Mouse (Mus musculus): ENCODE measurements around the gene Atxn7l3. TPM values are rescaled to one million over a fixed set of nuclear protein-coding genes. Genes with fewer than 3 reads are reported as not detected.
"Not testable (repeated sequence)": the region's sequence is repeated elsewhere in the genome, so short reads cannot be mapped to it uniquely, and the experiment has no call there.

Gene Atxn7l3
- total RNA-seq, 2 experiments from 2014 or later = 227 to 258 TPM

GRCm38 (mm10) chr11:102304141-102304540 is 7.7 kb upstream of the Atxn7l3 start:
- no peak for DNase-seq (ENCODE audit: low spot score in 2 of 2)
- intact Hi-C loops (cut with DNase I) = no loop called here

GRCm38 (mm10) chr11:102299839-102300238 is 3.4 kb upstream of the Atxn7l3 start:
- intact Hi-C loops (cut with DNase I) = loop anchor here (5.0 kb wide), 1 partner anchor 107 kb away; the partner anchor contains the start of gene Slc25a39
- DNase-seq (ENCODE audit: low spot score in 2 of 2) = no peak

- DNase-seq (ENCODE audit: low spot score in 2 of 2) = no peak
- intact Hi-C loops (cut with DNase I) = loop anchor here (2.0 to 5.0 kb wide), 2 partner anchors 19 to 109 kb away; partner anchors contain the start of gene Slc25a39
Observed at GRCm38 (mm10) chr11:102297577-102298556, 1.4 kb upstream of the Atxn7l3 start.

DNA sequence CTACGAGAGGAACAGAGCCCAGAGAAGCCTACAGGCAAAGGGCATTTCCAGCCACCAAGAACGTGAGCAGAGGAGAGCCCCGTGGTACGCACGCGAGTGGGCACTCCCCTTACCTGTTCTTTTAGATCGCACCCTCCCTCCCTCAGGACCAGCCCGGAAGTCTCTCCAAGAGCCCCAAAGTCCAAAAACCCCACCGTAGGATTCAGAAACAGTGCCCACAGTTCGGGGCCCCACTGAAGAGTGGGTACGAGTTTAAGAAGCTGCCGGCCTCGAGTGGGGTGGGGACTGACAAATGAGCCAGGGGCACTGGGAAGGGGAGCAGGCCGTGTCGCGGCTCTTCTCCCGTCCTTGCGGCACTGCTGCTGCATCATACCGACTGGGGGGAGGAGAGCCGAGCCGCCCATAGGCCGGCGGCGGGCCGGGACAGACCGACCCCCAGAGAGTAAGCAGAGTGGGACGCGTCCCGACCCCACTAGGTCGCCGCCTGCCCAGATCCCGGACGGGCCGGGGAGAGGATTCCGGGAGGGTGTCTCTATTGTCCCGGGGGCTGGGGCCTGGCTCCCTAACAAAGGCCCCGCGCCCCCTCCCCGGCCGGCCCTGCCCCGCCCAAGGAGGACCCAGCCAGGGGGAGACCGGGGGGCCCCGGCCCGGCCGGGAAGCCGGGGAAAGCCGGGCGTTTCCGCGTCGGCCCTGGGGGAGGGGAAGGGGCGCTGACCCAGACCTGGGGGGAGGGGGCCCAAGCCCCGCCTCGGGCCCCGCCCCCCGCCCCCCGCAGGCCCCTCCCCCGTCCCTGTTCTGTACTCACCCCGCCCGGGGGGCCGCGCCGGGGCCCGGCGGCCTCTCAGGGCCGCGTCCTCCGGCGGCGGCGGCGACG is 596 bp downstream of the Atxn7l3 start:
- no peak for DNase-seq (ENCODE audit: low spot score in 2 of 2)
- intact Hi-C loops (cut with DNase I) = loop anchor here (2.0 to 5.0 kb wide), 2 partner anchors 21 to 111 kb away; partner anchors contain the start of gene Slc25a39

GRCm38 (mm10) chr11:102294887-102295597 is 1.4 kb downstream of the Atxn7l3 start:
- DNase-seq (ENCODE audit: low spot score in 2 of 2) = peak; percentile 49 to 53
- intact Hi-C loops (cut with DNase I) = loop anchor here (5.0 kb wide), 1 partner anchor 112 kb away; the partner anchor contains the start of gene Slc25a39

GRCm38 (mm10) chr11:102294416-102294815 is 2.0 kb downstream of the Atxn7l3 start:
- no peak for DNase-seq (ENCODE audit: low spot score in 2 of 2)
- intact Hi-C loops (cut with DNase I) = no loop called here

- intact Hi-C loops (cut with DNase I) = no loop called here
- DNase-seq (ENCODE audit: low spot score in 2 of 2) = no peak
Observed at GRCm38 (mm10) chr11:102293971-102294370, 2.5 kb downstream of the Atxn7l3 start.

GRCm38 (mm10) chr11:102291051-102291535 is 5.3 kb downstream of the Atxn7l3 start:
- DNase-seq (ENCODE audit: low spot score in 2 of 2) = no peak

DNA sequence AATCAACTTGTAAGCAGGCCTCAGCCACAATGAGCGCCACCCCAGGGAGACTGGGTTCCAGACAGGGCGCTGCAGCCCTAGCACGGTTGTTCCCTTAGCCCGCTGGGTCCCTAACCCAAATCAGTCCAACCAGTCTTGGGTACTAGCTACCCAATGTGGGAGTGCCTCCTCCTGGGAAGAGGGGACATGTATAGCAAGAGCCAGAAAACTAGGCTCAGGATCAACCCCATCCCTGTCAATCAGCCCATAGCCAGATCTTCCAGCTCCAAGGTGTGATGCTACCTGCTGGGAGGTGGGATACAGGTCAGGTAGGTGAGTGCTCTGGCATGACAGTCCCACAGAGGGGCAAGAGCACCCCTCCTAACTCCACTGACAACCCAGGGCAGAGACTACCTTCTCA is 6.3 kb downstream of the Atxn7l3 start:
- DNase-seq (ENCODE audit: low spot score in 2 of 2) = no peak
- intact Hi-C loops (cut with DNase I) = no loop called here

More at GRCm38 (mm10) chr11:102291051-102291535, 5.3 kb downstream of the Atxn7l3 start:
- intact Hi-C loops (cut with DNase I) = no loop called here

DNA sequence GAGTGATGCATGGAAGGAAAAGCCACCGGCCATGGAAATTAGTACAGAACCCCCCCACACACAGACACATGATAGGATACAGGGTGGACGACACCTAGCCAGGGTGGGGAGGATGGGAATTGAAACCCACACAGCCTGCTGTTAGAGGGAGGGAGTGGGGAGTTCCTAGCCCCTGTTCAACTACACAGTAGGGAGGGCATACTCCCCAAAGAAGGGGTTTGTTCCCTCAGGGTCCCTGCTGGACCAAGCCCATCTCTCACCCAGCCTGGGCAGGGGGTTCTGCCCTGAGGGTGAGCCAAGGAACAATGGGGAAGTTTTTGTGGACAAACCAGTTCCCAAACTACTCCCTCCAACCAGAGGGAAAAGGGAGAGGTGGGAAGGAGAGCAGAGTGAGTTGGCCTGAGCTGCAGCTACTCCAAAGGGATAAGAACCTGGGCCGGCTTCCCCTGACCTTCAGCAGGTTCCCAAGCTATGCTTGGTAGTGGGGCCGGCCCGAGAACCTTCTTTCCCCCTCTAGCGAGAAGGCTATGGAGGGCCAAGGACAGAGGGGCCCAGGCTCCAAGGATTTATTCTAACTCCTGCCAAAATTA is 6.8 kb downstream of the Atxn7l3 start:
- intact Hi-C loops (cut with DNase I) = no loop called here
- DNase-seq (ENCODE audit: low spot score in 2 of 2) = no peak

DNA sequence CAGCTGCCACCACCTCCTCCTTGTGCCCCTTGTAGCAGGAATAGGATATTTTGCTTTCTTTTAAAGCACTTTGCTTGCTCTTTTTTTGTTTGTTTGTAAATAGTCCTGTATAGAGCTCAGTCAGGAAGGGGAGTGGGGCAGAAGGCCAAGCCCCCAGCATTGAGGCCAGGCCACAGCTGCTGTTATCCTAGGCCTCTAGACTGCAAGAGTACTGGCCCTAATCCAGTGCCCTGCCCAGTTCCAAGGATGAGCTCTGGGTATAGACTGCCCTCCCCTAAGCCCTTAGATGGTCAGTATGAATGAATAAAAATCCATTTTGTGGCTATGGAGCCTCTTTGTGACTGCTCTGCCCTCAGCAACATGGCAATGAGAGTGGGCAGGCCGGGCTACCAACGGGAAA is 7.5 kb downstream of the Atxn7l3 start:
- DNase-seq (ENCODE audit: low spot score in 2 of 2) = no peak
- intact Hi-C loops (cut with DNase I) = no loop called here

- DNase-seq (ENCODE audit: low spot score in 2 of 2) = no peak
- intact Hi-C loops (cut with DNase I) = no loop called here
Observed at GRCm38 (mm10) chr11:102288027-102288804, 8.2 kb downstream of the Atxn7l3 start.

- DNase-seq (ENCODE audit: low spot score in 2 of 2) = no peak
- intact Hi-C loops (cut with DNase I) = no loop called here
Observed at GRCm38 (mm10) chr11:102287485-102287884, 8.9 kb downstream of the Atxn7l3 start.

DNA sequence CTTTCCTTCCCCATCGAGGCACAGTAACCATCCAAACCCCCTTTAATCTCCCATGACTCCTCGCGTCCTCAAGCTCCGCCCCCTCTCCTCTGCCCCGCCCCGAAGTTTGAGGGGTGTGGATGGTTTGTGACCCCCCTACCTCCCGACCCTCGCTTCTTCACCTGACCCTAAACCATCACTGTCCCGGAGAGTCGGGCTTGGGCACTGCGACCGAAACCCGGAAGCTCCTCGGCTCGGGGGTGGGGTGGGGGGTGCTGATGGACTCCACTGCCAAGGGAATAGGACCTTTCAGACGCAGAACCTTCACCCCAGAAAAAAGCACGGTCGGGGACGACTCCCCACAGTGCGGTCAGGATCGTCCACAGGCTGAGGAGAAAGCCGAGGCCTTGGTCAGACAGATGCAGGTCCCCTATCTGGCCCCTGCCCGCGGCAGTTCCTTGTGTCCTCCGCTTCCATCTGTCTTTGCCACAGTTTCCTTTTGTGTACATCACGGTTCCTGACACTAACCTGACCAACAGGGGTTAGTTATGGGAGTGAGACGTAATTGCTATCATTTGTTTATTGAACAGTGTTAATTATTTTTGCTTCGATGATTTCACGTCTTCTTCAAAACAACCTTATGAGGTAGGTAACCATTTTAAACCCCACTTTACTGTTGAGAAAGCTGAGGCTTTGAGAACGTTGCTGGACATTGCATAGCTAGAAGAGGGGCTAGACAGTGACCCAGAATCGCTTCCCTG is 11.2 kb downstream of the Atxn7l3 start:
- no peak for DNase-seq (ENCODE audit: low spot score in 2 of 2)
- intact Hi-C loops (cut with DNase I) = no loop called here

- intact Hi-C loops (cut with DNase I) = no loop called here
- DNase-seq (ENCODE audit: low spot score in 2 of 2) = peak; percentile 91 to 95
Observed at GRCm38 (mm10) chr11:102284501-102285094, 11.8 kb downstream of the Atxn7l3 start, which contains the start of gene Tmub2. Gene Tmub2 (plus strand): TSS chr11:102284931.

DNA sequence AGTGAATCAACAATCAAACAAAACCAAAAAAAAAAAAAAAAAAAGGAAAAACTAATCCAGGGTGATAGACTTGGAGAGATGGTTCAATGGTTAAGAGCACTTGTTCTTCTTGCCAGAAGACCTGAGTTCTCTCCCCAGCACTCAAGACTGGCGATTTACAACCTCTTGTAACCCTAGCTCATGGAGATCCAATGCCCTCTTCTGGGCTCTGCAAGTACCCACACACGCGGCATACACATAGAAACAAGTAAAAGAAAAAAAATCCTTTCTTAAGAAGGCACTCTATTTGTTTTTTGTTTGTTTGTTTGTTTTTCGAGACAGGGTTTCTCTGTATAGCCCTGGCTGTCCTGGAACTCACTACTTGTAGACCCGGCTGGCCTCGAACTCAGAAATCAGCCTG is 12.5 kb downstream of the Atxn7l3 start:
- DNase-seq (ENCODE audit: low spot score in 2 of 2) = no peak
- intact Hi-C loops (cut with DNase I) = no loop called here

GRCm38 (mm10) chr11:102280267-102280666 is 16.2 kb downstream of the Atxn7l3 start:
- intact Hi-C loops (cut with DNase I); DNase-seq (ENCODE audit: low spot score in 2 of 2): not testable (repeated sequence)
